Mouse (Mus musculus) brain, embryonic 14.5 days (tissue): Measurements from ENCODE around the gene Ccdc177.

Experiments used
- CTCF ChIP-seq: fragments of 200-500 bp; IDR thresholded peaks from 2 replicates; pipeline ENCODE4 v1.5.1; 2012; ENCODE audit warnings: inconsistent platforms, mild to moderate bottlenecking, moderate library complexity, borderline replicate concordance; ENCODE audit not compliant: insufficient read depth, insufficient read length; ENCODE audit errors: extremely low read depth
- POLR2A ChIP-seq: fragments of 200-500 bp; IDR thresholded peaks from 2 replicates; pipeline ENCODE4 v1.6.1; 2012; ENCODE audit warnings: mild to moderate bottlenecking, inconsistent platforms, borderline replicate concordance; ENCODE audit not compliant: poor library complexity, insufficient read depth, insufficient read length, severe bottlenecking; ENCODE audit errors: extremely low read depth

DNA sequence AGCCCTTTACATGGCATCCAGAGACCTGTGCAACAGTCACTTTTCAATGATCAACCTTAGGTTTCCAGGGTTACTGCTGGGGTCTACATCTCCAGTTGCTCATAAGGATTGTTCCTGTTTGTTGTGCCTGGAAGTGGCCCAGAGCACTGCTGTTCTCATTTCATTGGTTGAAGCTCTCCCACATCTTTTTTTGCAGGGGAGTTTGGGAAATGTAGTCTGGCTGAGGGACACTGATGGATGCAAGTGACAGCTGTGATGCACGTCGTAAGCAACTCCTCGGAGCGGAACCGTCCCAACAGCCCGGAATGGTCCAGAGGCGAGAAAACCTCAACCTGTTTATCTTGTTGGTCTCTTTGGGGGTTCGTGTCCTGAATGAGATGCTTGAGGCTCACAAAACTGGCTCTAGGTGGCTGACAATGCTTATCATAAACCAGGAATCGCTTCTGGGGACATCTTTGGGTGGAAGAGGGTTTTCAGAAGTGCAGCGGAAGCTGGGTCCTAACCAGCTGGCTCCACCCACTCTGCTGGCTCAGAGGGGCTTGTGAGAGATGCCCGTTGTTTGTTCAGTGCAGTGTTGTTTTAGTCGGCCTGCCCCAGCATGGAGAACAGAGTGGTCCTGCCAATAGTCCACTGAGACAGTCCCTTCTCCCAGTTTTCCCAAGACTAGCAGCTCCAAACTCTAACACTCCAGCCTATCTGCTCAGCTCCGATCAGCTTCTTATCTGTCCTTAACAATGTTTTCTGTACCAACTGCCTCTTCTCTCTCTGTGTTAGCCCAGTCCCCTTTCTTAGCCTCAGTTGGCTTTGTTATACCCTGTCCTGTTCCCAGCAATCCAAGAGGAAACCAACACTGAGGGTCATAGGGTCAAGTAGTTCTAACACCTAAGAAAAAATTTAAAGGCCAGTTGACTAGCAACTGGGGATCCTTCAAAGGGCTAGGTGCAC lies 25.7 kb downstream of the Ccdc177 start:
- TF ChIP-seq POLR2A = no peak
- no peak for TF ChIP-seq CTCF
